Mouse (Mus musculus) granulocyte monocyte progenitor cell, adult 5-6 weeks (primary cell): ENCODE data around the gene Adgre5. TPM values are rescaled to one million over a fixed set of nuclear protein-coding genes. Genes with fewer than 3 reads are reported as not detected.

Source experiments
- ATAC-seq: replicated peaks from 2 replicates; pipeline ENCODE4 v1.8.0; 2016; ENCODE audit warnings: mild to moderate bottlenecking, moderate TSS enrichment, inconsistent platforms; ENCODE audit not compliant: poor library complexity, severe bottlenecking
- total RNA-seq, 2 experiments: library from RNA; stranded (forward) in 1 of 2; stranded (reverse) in 1 of 2; fragments of 200-712, 200-1000 nt in 1 of 2; fragments of >200 nt in 1 of 2; fragmentation: Nextera tagmentation in 1 of 2; gene quantifications; 2 replicates each; pipeline ENCODE4 v1.2.3; 2014 to 2017

The Adgre5 gene
- total RNA-seq (2014; fragmentation: Nextera tagmentation): 21.4 and 25.7 TPM in 2 replicates
- total RNA-seq (2017): 21.7 and 27.2 TPM in 2 replicates

GRCm38 (mm10) chr8:83740976-83741741 lies at the start of gene Adgre5:
TSS of gene Adgre5 (minus strand) at chr8:83741326.
- ATAC-seq: peak; percentile 13

GRCm38 (mm10) chr8:83789826-83790225 lies 48.7 kb upstream of the Adgre5 start:
- ATAC-seq: no peak

- no peak for ATAC-seq
These were observed 43.9 kb upstream of the Adgre5 start for GRCm38 (mm10) chr8:83785046-83785445.

- ATAC-seq: peak; percentile 97
These were observed 41.9 kb upstream of the Adgre5 start for GRCm38 (mm10) chr8:83782832-83783558.

- ATAC-seq: no peak
These were observed 38.5 kb upstream of the Adgre5 start for GRCm38 (mm10) chr8:83779610-83780009.

- ATAC-seq: no peak
These were observed 36.9 kb upstream of the Adgre5 start for GRCm38 (mm10) chr8:83778051-83778450.

GRCm38 (mm10) chr8:83776632-83777031 lies 35.5 kb upstream of the Adgre5 start:
- ATAC-seq: no peak

- ATAC-seq: no peak
These were observed 33.1 kb upstream of the Adgre5 start for GRCm38 (mm10) chr8:83774221-83774620.

GRCm38 (mm10) chr8:83773452-83773846 lies 32.3 kb upstream of the Adgre5 start:
- ATAC-seq: no peak

- peak; percentile 70 for ATAC-seq
These were observed 31.8 kb upstream of the Adgre5 start for GRCm38 (mm10) chr8:83772701-83773451.

GRCm38 (mm10) chr8:83771791-83772190 lies 30.7 kb upstream of the Adgre5 start:
- no peak for ATAC-seq

- ATAC-seq: no peak
These were observed 29.5 kb upstream of the Adgre5 start for GRCm38 (mm10) chr8:83770669-83771068.

GRCm38 (mm10) chr8:83769720-83770119 lies 28.6 kb upstream of the Adgre5 start:
- ATAC-seq: no peak

- peak; percentile 76 for ATAC-seq
These were observed 27.4 kb upstream of the Adgre5 start for GRCm38 (mm10) chr8:83768526-83768925.

- ATAC-seq: no peak
These were observed 26.3 kb upstream of the Adgre5 start for GRCm38 (mm10) chr8:83767442-83767841.

GRCm38 (mm10) chr8:83765663-83766062 lies 24.5 kb upstream of the Adgre5 start:
- no peak for ATAC-seq

GRCm38 (mm10) chr8:83764717-83765116 lies 23.6 kb upstream of the Adgre5 start:
- no peak for ATAC-seq

- no peak for ATAC-seq
These were observed 23.0 kb upstream of the Adgre5 start for GRCm38 (mm10) chr8:83764116-83764515.

- ATAC-seq: no peak
These were observed 18.2 kb upstream of the Adgre5 start for GRCm38 (mm10) chr8:83759231-83759759.

- ATAC-seq: no peak
These were observed 17.2 kb upstream of the Adgre5 start for GRCm38 (mm10) chr8:83758298-83758697.
